Mouse (Mus musculus) ES-E14 (cell line): ENCODE data around the gene Zcchc17. TPM values are rescaled to one million over a fixed set of nuclear protein-coding genes. Genes with fewer than 3 reads are reported as not detected.
A peak's percentile ranks its signal among the peaks of the same experiment; 100 is the strongest.

Experiments
- DNase-seq: peaks from one replicate; pipeline ENCODE4 v3.0.0-alpha.2; 2013; ENCODE audit warnings: low read depth, low spot score
- H3K27ac ChIP-seq: 2 replicates; pipeline ENCODE4 v1.5.1; 2012; ENCODE audit warnings: low read depth, mild to moderate bottlenecking, low read length, moderate library complexity, mixed read lengths; ENCODE audit not compliant: poor library complexity, insufficient read depth, severe bottlenecking
- H3K36me3 ChIP-seq: 2 replicates; pipeline ENCODE4 v1.6.1; 2012; ENCODE audit warnings: mild to moderate bottlenecking, low read length, moderate library complexity, mixed read lengths; ENCODE audit not compliant: control insufficient read depth, poor library complexity, insufficient read depth, severe bottlenecking
- H3K4me1 ChIP-seq, 2 experiments: fragments of 150-350 bp in 1 of 2; sonication (generic) in 1 of 2; 2 replicates each; pipeline ENCODE4 v1.6.1; 2012; ENCODE audit warnings: low read length in 2 of 2, mild to moderate bottlenecking in 1 of 2, mixed read lengths in 1 of 2; ENCODE audit not compliant: control insufficient read depth in 2 of 2, insufficient read depth in 2 of 2, poor library complexity in 1 of 2
- H3K4me3 ChIP-seq, 2 experiments: fragments of 150-350 bp in 1 of 2; sonication (generic) in 1 of 2; 2 replicates each; pipeline ENCODE4 v1.5.1; 2012; ENCODE audit warnings: low read length in 2 of 2, low read depth in 1 of 2, mild to moderate bottlenecking in 1 of 2, mixed read lengths in 1 of 2; ENCODE audit not compliant: insufficient read depth in 1 of 2, poor library complexity in 1 of 2, severe bottlenecking in 1 of 2
- H3K9ac ChIP-seq: 2 replicates; pipeline ENCODE4 v1.6.1; 2012; ENCODE audit warnings: low read depth, mild to moderate bottlenecking, low read length, mixed read lengths; ENCODE audit not compliant: poor library complexity, insufficient read depth, severe bottlenecking
- H3K9me3 ChIP-seq: fragments of 150-350 bp; sonication (generic); 2 replicates; pipeline ENCODE4 v1.6.1; 2012; ENCODE audit warnings: low read depth, mild to moderate bottlenecking, low read length; ENCODE audit not compliant: control insufficient read depth, insufficient read depth
- CHD2 ChIP-seq: IDR thresholded peaks from 2 replicates; pipeline ENCODE4 v1.6.1; 2014; ENCODE audit warnings: mild to moderate bottlenecking, low read depth, low read length, inconsistent platforms
- HCFC1 ChIP-seq: IDR thresholded peaks from 2 replicates; pipeline ENCODE4 v1.6.1; 2012; ENCODE audit warnings: low read length, inconsistent platforms, borderline replicate concordance; ENCODE audit not compliant: insufficient read depth
- MAFK ChIP-seq: IDR thresholded peaks from 2 replicates; pipeline ENCODE4 v1.6.1; 2014; ENCODE audit warnings: mild to moderate bottlenecking, low read depth, low read length, inconsistent platforms; ENCODE audit not compliant: insufficient read depth
- ZC3H11A ChIP-seq: IDR thresholded peaks from 2 replicates; pipeline ENCODE4 v1.6.1; 2012; ENCODE audit warnings: low read depth, mild to moderate bottlenecking, inconsistent platforms, low read length, borderline replicate concordance
- ZNF384 ChIP-seq: IDR thresholded peaks from 2 replicates; pipeline ENCODE4 v1.6.1; 2012; ENCODE audit warnings: low read depth, low read length, inconsistent platforms
- in situ Hi-C, 2 experiments: fragments of 600-800 bp; cut with MboI; formaldehyde crosslinking; loops; one replicate each; pipeline ENCODE4 v1.15.1; 2025; ENCODE audit warnings: low sequenced_read_pairs in 2 of 2, inconsistent platforms in 1 of 2; ENCODE audit not compliant: unreplicated experiment in 2 of 2
- total RNA-seq: library from RNA; depleted of rRNA; stranded (reverse); fragments of 300-350 nt; gene quantifications from 2 replicates; pipeline ENCODE4 v1.2.3, GENCODE M21; 2012

The Zcchc17 gene
- total RNA-seq, 1 experiment = 33.3 TPM

- Histone ChIP-seq H3K27ac (no peak overlapping the region), H3K4me3 (peak overlapping the region; percentile 2 to 92; a peak in 3 of 4 replicates), H3K36me3 (no peaks in the 10 kb centered on the region), H3K9me3 (no peaks in the 10 kb centered on the region), H3K9ac (no peak overlapping the region), H3K4me1 (peaks cover 0 to 5% of the 10 kb centered on the region in 2 experiments; a peak in 3 of 4 replicates)
- TF ChIP-seq ZNF384 (no peak), CHD2 (no peak), HCFC1 (no peak), ZC3H11A (no peak), MAFK (no peak)
- no peak for DNase-seq
- in situ Hi-C loops = no loop called here
These were observed 85.9 kb downstream of the Zcchc17 start for GRCm38 (mm10) chr4:130273698-130274345.

- TF ChIP-seq ZC3H11A (no peak), CHD2 (no peak), ZNF384 (no peak), HCFC1 (no peak), MAFK (no peak)
- H3K4me1 ChIP-seq = peaks cover 3 to 22% of the 10 kb centered on the region in 2 experiments; a peak in 3 of 4 replicates
- H3K36me3 ChIP-seq = no peaks in the 10 kb centered on the region
- H3K9ac ChIP-seq = no peak overlapping the region
- no peak for DNase-seq
- H3K9me3 ChIP-seq = no peaks in the 10 kb centered on the region
- H3K27ac ChIP-seq = no peak overlapping the region
- in situ Hi-C loops = no loop called here
- no peak overlapping the region for H3K4me3 ChIP-seq
These were observed 89.0 kb downstream of the Zcchc17 start for GRCm38 (mm10) chr4:130270611-130271347.

GRCm38 (mm10) chr4:130270089-130270488, 89.7 kb downstream of the Zcchc17 start:
- Histone ChIP-seq H3K27ac (no peak overlapping the region), H3K4me3 (no peak overlapping the region), H3K4me1 (peaks cover 3 to 24% of the 10 kb centered on the region in 2 experiments; a peak in 2 of 4 replicates), H3K9ac (no peak overlapping the region), H3K36me3 (no peaks in the 10 kb centered on the region), H3K9me3 (no peaks in the 10 kb centered on the region)
- in situ Hi-C loops = no loop called here
- no peak for DNase-seq
- TF ChIP-seq MAFK (no peak), CHD2 (no peak), ZNF384 (no peak), HCFC1 (no peak), ZC3H11A (no peak)

GRCm38 (mm10) chr4:130268736-130269135, 91.0 kb downstream of the Zcchc17 start:
- Histone ChIP-seq H3K4me1 (peaks cover 3 to 27% of the 10 kb centered on the region in 2 experiments; a peak in 2 of 4 replicates), H3K9me3 (no peaks in the 10 kb centered on the region), H3K4me3 (no peak overlapping the region), H3K27ac (no peak overlapping the region), H3K9ac (no peak overlapping the region), H3K36me3 (no peaks in the 10 kb centered on the region)
- TF ChIP-seq ZC3H11A (no peak), CHD2 (no peak), MAFK (no peak), ZNF384 (no peak), HCFC1 (no peak)
- DNase-seq = no peak
- in situ Hi-C loops = no loop called here
